Mouse (Mus musculus): Measurements from ENCODE around the gene Crybg2. TPM values are rescaled to one million over a fixed set of nuclear protein-coding genes. Genes with fewer than 3 reads are reported as not detected.

Gene Crybg2
- polyA plus RNA-seq, 1 experiment, result not detected

GRCm38 (mm10) chr4:134061166-134061830, 683 bp downstream of the Crybg2 start:
- no peaks in the 10 kb centered on the region for H3K79me2 ChIP-seq (ENCODE audit: control insufficient read depth, insufficient read depth)
- TF ChIP-seq CEBPB (IDR thresholded peaks at IDR 0.05; ENCODE audit: low read depth) (peak; percentile 26), MAX (IDR thresholded peaks at IDR 0.05) (no peak)
- no peaks in the 10 kb centered on the region for H3K36me3 ChIP-seq (ENCODE audit: control insufficient read depth, insufficient read depth)
- H3K27me3 ChIP-seq (ENCODE audit: control insufficient read depth, insufficient read depth, insufficient read length), result peaks cover 45% of the 10 kb centered on the region
- no peaks in the 10 kb centered on the region for H3K79me3 ChIP-seq (ENCODE audit: low read depth)
- no peak overlapping the region for H3ac ChIP-seq (ENCODE audit: control insufficient read depth, insufficient read length, low read depth)
- H3K4me3 ChIP-seq (ENCODE audit: insufficient read depth, poor library complexity, severe bottlenecking), result no peak overlapping the region

GRCm38 (mm10) chr4:134061944-134062446, 1.4 kb downstream of the Crybg2 start:
- Histone ChIP-seq H3K36me3 (ENCODE audit: control insufficient read depth, insufficient read depth) (no peaks in the 10 kb centered on the region), H3K79me3 (ENCODE audit: low read depth) (no peaks in the 10 kb centered on the region), H3K27me3 (ENCODE audit: control insufficient read depth, insufficient read depth, insufficient read length) (peaks cover 48% of the 10 kb centered on the region), H3K4me3 (ENCODE audit: insufficient read depth, poor library complexity, severe bottlenecking) (no peak overlapping the region), H3K79me2 (ENCODE audit: control insufficient read depth, insufficient read depth) (no peaks in the 10 kb centered on the region), H3ac (ENCODE audit: control insufficient read depth, insufficient read length, low read depth) (no peak overlapping the region)
- no peak for TF ChIP-seq FOSL1 (IDR thresholded peaks at IDR 0.05; ENCODE audit: insufficient read depth, low read length, poor library complexity, severe bottlenecking)
- no peak for TF ChIP-seq CEBPB (IDR thresholded peaks at IDR 0.05; ENCODE audit: low read depth)
- TF ChIP-seq MAX (IDR thresholded peaks at IDR 0.05), result no peak
- no peak for TF ChIP-seq MYOG (IDR thresholded peaks at IDR 0.05; ENCODE audit: control insufficient read depth, extremely low read depth, insufficient read length)
- peak; percentile 40 for TF ChIP-seq MYOD1 (IDR thresholded peaks at IDR 0.05; ENCODE audit: control insufficient read depth, insufficient read length, low read depth)

- H3K4me3 ChIP-seq (ENCODE audit: insufficient read depth, poor library complexity, severe bottlenecking), result no peak overlapping the region
- H3ac ChIP-seq (ENCODE audit: control insufficient read depth, insufficient read length, low read depth), result no peak overlapping the region
- H3K27me3 ChIP-seq (ENCODE audit: control insufficient read depth, insufficient read depth, insufficient read length), result peaks cover 48% of the 10 kb centered on the region
- H3K79me3 ChIP-seq (ENCODE audit: low read depth), result no peaks in the 10 kb centered on the region
- H3K36me3 ChIP-seq (ENCODE audit: control insufficient read depth, insufficient read depth), result no peaks in the 10 kb centered on the region
- TF ChIP-seq FOSL1 (IDR thresholded peaks at IDR 0.05; ENCODE audit: insufficient read depth, low read length, poor library complexity, severe bottlenecking) (no peak), CTCF (IDR thresholded peaks at IDR 0.05; ENCODE audit: control insufficient read depth, insufficient read depth, insufficient read length) (no peak), CEBPB (IDR thresholded peaks at IDR 0.05; ENCODE audit: low read depth) (no peak), MYOG (IDR thresholded peaks at IDR 0.05; ENCODE audit: control insufficient read depth, extremely low read depth, insufficient read length) (no peak), USF1 (IDR thresholded peaks at IDR 0.05; ENCODE audit: low read depth) (no peak), MAX (IDR thresholded peaks at IDR 0.05) (no peak), MYOD1 (IDR thresholded peaks at IDR 0.05; ENCODE audit: control insufficient read depth, insufficient read length, low read depth) (no peak)
- no peaks in the 10 kb centered on the region for H3K79me2 ChIP-seq (ENCODE audit: control insufficient read depth, insufficient read depth)
These were observed 1.9 kb downstream of the Crybg2 start for GRCm38 (mm10) chr4:134062561-134062960.

- Histone ChIP-seq H3K4me3 (ENCODE audit: insufficient read depth, poor library complexity, severe bottlenecking) (no peak overlapping the region), H3K79me3 (ENCODE audit: low read depth) (no peaks in the 10 kb centered on the region), H3K79me2 (ENCODE audit: control insufficient read depth, insufficient read depth) (no peaks in the 10 kb centered on the region), H3K36me3 (ENCODE audit: control insufficient read depth, insufficient read depth) (no peaks in the 10 kb centered on the region), H3ac (ENCODE audit: control insufficient read depth, insufficient read length, low read depth) (no peak overlapping the region), H3K27me3 (ENCODE audit: control insufficient read depth, insufficient read depth, insufficient read length) (peaks cover 43% of the 10 kb centered on the region)
- TF ChIP-seq FOSL1 (IDR thresholded peaks at IDR 0.05; ENCODE audit: insufficient read depth, low read length, poor library complexity, severe bottlenecking) (no peak), CEBPB (IDR thresholded peaks at IDR 0.05; ENCODE audit: low read depth) (no peak), CTCF (IDR thresholded peaks at IDR 0.05; ENCODE audit: control insufficient read depth, insufficient read depth, insufficient read length) (no peak), USF1 (IDR thresholded peaks at IDR 0.05; ENCODE audit: low read depth) (no peak), MYOG (IDR thresholded peaks at IDR 0.05; ENCODE audit: control insufficient read depth, extremely low read depth, insufficient read length) (no peak), MYOD1 (IDR thresholded peaks at IDR 0.05; ENCODE audit: control insufficient read depth, insufficient read length, low read depth) (no peak), MAX (IDR thresholded peaks at IDR 0.05) (no peak)
These were observed 4.9 kb downstream of the Crybg2 start for GRCm38 (mm10) chr4:134065431-134066004.

GRCm38 (mm10) chr4:134067383-134067782, 6.8 kb downstream of the Crybg2 start:
- no peaks in the 10 kb centered on the region for H3K36me3 ChIP-seq (ENCODE audit: control insufficient read depth, insufficient read depth)
- no peaks in the 10 kb centered on the region for H3K79me3 ChIP-seq (ENCODE audit: low read depth)
- TF ChIP-seq USF1 (IDR thresholded peaks at IDR 0.05; ENCODE audit: low read depth) (no peak), MAX (IDR thresholded peaks at IDR 0.05) (no peak), MYOG (IDR thresholded peaks at IDR 0.05; ENCODE audit: control insufficient read depth, extremely low read depth, insufficient read length) (no peak), CTCF (IDR thresholded peaks at IDR 0.05; ENCODE audit: control insufficient read depth, insufficient read depth, insufficient read length) (no peak), FOSL1 (IDR thresholded peaks at IDR 0.05; ENCODE audit: insufficient read depth, low read length, poor library complexity, severe bottlenecking) (no peak), MYOD1 (IDR thresholded peaks at IDR 0.05; ENCODE audit: control insufficient read depth, insufficient read length, low read depth) (no peak), CEBPB (IDR thresholded peaks at IDR 0.05; ENCODE audit: low read depth) (no peak)
- peaks cover 45% of the 10 kb centered on the region for H3K27me3 ChIP-seq (ENCODE audit: control insufficient read depth, insufficient read depth, insufficient read length)
- H3K4me3 ChIP-seq (ENCODE audit: insufficient read depth, poor library complexity, severe bottlenecking), result no peak overlapping the region
- no peak overlapping the region for H3ac ChIP-seq (ENCODE audit: control insufficient read depth, insufficient read length, low read depth)
- no peaks in the 10 kb centered on the region for H3K79me2 ChIP-seq (ENCODE audit: control insufficient read depth, insufficient read depth)
